Mouse (Mus musculus): ENCODE measurements around the gene Myl4. TPM values are rescaled to one million over a fixed set of nuclear protein-coding genes. Genes with fewer than 3 reads are reported as not detected.
"Not testable (repeated sequence)": the region's sequence is repeated elsewhere in the genome, so short reads cannot be mapped to it uniquely, and the experiment has no call there.

The Myl4 gene
- total RNA-seq, 2 experiments from 2014 or later: 280 to 698 TPM

DNA sequence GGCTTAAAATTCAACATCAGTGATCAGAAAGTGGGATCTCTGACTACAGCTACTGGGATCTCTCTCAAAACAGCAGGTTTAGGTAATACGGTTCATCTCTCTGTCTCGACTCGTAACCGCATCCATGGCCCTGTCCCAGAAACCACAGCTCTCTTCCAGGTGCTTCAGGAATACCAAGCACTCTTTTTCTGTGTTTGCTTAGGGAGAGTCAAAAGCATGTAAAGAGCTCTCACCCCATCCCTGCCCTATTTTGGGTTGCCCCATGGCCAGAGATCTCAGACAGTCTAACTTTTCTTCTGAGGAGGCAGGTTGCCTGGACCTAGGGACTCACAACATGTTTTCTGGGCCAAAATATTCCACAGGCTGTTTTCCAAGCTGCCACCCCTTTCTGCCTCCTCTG is 17.9 kb downstream of the Myl4 start:
- intact Hi-C loops (cut with DNase I): no loop called here

DNA sequence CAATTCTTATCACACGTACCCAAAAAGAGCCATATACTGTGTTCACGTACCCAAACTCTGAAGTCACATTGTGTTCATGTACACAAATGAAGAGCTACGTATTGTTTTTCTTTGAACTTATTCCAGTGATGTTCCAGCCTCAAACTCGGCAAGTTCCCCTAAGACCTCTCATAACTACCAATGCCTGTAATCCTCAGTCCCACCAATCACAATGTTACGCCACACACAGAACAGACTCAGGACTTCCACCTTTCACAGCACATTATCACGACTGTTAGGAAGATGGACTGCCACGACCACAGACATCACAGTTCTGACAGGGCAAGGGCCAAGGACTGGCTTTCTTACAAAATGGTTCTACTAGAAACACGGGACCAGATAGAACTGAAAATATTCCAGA is 20.1 kb downstream of the Myl4 start:
- DNase-seq; intact Hi-C loops (cut with DNase I): not testable (repeated sequence)

More for the DNA sequence above, 17.9 kb downstream of the Myl4 start:
- DNase-seq: no peak

DNA sequence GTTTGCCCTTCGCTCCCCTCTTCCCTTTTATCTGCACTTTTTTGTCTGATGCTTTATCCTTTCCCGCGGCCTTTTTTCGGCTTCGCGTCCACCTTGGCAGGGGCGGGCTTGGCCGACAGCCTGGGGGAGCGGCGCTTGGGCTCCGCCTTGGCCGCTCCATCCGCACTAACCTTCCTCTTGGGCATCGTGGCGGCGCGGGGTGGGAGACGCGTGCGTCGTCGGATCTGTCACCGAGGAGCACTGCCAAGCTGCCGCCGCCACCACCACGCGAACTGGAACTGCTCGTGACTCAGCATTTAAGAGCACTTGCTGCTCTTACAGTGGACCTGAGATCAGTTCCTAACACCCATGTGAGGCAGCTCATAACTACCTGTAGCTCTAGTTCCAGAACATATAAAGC is 20.9 kb downstream of the Myl4 start:
- intact Hi-C loops (cut with DNase I): not testable (repeated sequence)
- peak; percentile 29 to 46 for DNase-seq

DNA sequence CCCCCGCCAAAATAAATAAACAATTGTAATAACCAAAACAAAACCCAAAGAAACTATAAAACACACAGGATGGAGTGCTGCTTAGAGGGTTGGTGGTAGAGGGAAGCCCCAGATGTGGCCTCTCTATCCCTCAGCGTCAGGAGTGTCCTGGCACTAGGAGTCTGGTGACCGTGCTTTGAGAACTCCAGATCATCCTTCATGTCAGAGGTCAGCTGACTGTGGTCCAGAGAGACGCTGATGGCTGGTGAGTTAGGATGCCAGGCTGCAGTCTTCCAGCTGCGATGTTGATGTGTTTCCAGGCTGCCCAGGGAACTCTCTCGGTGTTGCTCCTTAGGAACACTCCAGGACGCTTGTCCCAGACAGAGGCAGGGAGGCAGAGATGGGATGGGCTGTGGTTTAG is 21.6 kb downstream of the Myl4 start:
- no peak for DNase-seq
- intact Hi-C loops (cut with DNase I): no loop called here

DNA sequence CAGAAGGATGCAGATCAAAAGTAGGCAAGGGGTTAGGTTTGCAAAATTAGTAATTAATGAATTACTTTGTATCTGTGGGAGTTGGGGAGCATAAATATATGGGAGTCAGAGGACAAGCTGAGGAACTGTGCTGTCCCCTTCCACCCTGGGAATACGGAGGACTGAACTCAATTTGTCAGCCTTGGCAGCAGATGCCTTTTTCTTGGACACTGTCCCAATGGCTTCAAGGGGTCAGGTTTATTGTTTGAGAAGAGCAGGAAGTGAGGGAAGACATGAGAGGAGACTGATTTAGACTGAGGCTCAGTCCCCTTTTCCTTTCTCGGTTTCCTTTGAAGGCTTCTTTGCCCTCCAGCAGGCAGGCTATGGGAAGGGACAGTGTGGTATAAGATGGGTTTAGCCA is 22.1 kb downstream of the Myl4 start:
- intact Hi-C loops (cut with DNase I): no loop called here
- DNase-seq: peak in 1 of 2 experiments; percentile 28

DNA sequence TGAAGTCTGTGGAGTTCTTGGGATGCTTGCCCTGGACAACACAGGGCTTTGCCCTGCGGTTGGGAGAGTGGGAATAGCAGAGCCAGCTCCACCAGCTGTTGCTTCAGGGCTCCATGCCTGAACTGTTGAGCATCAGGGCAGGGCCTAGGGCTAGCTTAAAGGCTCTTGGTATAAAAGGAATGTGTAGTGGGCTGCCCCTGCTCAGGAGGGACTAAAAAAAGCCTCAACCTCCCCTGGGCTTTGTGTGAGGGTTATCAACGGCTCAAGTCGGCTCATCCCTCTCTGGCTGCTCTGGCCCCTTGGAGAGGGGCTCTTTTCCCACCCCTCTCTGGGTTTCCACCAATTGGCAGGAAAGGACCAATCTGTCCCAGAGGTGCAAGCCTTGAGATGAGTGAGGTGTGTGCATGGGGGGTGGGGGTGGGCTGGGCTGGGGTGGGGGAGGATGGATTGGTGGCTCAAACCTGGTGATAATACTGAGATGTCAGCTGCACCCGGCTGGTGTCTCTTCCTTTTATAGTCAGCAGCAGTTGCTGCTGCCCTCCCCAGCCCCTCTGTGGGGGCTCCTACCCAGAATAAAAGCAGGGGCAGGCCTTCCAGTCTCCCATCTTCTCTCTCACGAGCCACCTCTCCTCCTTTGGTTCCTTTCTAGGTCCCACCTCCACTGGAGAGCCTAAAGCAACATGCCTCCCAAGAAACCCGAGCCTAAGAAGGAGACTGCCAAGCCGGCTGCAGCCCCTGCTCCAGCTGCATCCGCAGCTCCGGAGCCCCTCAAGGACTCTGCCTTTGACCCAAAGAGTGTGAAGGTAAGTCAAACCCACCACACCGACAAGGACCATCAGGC is 26.5 kb downstream of the Myl4 start:
- intact Hi-C loops (cut with DNase I): no loop called here
- no peak for DNase-seq

DNA sequence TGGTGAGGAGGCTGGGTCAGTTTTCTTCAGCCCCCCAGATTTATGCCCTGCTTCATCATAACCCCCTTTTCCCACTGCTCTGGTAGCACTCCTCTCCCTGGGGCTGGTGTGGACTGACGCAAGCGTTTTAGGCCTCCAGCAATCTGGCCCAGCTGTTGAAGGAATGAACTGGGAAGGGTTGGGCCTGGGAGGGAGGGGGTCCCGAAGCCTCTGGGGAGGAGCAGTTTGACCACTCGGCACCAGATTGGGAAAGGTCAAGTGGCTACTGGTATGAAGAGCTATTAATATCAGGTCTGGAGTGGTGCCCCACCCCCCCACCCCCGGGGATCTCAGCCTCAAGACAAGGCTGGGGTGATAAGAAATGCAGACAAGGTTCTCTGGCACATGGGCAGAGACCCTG is 27.6 kb downstream of the Myl4 start:
- intact Hi-C loops (cut with DNase I): no loop called here
- no peak for DNase-seq

DNA sequence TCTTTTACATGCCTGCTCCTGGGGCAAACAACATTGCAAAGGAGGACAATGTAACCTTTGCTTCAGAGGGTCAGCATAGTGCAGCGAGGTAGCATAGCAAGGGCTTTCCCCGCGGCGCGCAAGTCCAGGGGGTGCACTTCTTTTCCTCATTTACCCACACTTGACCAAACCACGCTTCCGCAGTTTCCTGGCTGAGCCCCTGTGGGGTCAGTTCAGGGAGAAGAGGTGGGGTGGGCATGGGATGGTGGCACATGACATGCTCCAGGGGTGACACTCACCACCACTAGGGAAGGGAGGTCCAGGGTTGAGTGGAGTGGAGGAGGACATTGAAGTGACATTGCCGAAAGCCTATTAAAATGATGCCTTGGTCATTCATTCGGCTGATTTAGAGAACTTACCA is 28.6 kb downstream of the Myl4 start:
- DNase-seq: no peak
- intact Hi-C loops (cut with DNase I): no loop called here

DNA sequence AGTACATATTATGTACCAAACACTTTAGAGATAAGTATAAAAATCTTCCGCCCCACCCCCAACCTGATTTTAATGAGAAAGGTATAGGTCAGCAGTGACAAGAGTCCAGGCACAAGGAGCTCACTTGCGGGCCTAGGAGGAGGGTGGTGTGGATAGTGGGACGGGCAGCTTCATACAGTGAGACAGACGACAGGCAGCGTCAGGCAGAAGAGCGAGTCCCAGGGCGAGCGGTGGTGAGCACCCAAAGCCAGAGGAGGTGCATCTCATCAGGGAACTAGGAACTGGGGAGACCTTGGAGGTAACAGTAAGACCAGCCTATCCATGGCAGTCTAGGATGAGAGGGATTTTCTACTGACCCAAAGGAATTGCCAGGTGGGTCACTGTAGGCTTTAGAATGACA is 29.1 kb downstream of the Myl4 start:
- intact Hi-C loops (cut with DNase I): no loop called here
- no peak for DNase-seq

DNA sequence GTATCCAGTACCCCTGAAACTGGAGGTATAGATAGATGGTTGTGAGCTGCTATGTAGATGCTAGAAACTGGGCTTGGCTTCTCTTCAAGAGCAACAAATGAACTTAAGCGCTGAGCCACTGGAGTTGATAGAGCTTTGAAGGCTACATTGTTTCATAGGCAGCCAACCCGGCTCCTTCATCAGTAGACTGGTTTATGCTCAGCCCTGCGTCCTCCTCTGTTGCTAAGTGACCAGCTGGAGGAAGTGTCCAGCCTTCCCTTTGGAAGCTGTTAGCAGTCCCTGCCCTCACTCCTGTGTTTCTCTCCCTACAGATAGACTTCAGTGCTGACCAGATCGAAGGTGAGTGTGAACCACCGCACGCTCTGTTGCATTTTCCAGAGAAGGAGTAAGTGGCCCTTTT is 29.6 kb downstream of the Myl4 start:
- intact Hi-C loops (cut with DNase I): no loop called here
- no peak for DNase-seq

DNA sequence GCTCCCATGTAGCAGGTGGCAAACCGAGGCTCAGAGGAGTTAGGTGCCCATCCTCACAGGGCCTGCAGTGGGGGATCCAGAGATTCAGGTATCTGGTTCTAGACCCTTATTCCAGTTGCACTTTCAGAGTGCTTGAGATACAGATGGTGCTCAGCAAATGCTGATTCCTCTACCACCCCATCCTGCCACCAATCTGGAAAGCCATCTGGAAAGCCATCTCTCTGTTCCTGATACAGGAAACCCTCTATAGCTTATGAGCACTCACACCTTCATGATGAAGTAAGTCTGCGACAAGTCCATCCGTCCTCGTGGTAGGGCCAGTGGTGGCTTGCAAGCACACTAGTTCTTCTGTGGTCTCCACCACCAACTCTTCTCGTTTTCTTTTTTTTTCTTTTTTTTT is 30.1 kb downstream of the Myl4 start:
- intact Hi-C loops (cut with DNase I): no loop called here
- DNase-seq: no peak

DNA sequence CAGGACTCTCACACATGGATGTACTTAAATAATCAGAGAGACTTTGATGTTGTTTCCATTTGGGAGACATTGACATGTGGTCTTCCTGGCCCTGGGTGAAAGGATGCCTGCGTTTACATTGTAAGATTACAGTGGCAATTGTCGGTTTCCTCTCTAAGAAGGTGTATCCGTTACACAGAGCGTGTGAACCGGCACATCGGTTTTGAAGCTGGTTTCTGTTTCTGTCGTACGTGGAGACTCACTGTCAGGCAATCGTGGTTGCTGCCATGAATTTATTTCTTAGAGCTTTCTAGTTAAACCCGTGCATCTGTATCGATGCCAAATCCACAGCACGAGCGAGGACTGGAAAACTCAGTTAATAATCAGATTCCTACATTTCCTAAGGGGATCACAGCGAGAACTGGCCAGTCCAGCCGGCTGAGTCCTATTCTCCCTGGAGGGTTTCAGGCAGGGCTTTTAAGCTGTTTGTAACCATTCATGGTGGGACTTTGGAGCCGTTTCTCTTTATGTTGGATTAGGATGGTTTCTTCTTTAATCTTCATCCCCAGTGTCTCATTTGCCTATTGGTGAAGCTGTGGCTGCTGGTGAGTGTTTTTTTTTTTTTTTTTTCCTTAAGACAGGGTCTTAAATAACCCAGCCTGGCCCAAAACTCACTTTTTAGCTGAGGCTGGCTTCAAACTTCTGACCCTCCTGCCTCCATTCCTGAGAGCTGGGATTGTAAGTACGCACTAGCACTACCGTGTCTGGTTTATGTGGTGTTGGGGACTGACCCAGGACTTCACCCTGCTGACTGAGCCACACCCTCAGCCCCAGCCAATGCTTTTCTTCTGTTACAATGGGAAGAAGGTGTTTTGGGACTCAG is 31.2 kb downstream of the Myl4 start:
- no peak for DNase-seq
- intact Hi-C loops (cut with DNase I): no loop called here

DNA sequence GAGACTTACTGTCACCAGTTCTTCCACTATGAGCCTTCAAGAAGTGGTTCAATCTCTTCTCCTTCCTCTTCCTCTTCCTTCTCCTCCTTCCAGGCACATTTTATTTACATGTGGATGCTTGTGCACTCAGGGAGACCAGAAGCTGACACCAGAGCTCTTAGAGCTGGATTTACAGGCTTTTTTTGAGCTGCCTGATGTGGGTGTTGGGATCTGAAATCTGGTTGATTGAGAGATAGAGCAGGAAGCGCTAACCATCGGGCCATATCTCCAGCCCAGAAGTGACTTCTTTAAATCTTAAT is 31.8 kb downstream of the Myl4 start:
- intact Hi-C loops (cut with DNase I): no loop called here
- no peak for DNase-seq

DNA sequence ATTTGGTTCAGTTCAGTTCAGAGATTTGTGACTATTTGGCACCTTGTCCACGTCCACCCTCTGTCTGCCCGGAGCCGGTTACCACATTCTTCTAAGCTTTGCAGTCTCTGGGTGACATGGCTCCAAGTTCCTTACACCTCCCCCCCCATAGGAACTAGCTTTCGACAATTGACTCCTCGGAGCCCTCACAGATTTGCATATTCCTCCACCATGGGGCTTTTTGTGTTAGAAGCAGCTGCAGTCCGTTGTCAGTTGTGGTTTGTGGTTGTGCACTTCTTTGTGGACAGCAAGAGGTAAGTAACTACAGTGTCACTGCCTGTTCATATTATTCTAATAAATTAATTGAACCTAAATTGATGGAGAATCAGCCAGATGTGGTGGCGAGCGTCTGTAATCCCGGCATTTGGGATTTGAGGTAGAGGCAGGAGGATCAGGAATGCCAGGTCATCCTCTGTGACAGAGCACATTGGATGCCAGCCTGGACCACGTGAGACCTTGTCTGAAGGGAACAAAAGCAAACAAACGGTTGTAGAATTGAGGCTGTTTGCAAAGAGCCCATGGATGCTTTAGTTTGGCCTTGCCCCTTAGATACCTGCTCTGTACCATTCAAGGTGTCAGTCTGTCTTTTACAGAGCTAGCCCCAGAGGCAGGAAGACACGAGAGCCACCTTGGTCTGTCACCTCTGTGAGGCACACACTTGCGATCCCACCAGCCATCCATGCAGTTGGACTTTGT is 32.3 kb downstream of the Myl4 start:
- no peak for DNase-seq
- intact Hi-C loops (cut with DNase I): no loop called here

DNA sequence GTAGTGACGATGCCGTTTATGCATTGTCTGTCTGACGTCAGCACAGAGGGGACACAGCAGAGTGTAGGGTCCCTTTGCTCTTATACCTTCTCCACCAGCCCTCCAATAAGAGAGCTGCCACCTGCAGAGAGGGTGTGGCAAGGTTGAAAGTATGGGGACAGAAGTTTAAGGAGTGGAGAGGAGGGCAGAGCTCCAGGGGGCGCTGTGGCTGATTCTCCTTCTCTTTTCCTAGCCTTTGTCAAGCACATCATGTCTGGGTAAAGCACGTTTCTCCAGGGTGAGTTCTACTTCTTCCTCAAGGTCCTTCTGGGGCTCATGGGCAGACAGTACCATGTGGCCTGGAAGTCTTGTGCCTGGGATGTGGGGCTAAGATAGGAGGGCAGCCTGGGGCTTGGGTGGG is 35.0 kb downstream of the Myl4 start:
- no peak for DNase-seq
- intact Hi-C loops (cut with DNase I): no loop called here

DNA sequence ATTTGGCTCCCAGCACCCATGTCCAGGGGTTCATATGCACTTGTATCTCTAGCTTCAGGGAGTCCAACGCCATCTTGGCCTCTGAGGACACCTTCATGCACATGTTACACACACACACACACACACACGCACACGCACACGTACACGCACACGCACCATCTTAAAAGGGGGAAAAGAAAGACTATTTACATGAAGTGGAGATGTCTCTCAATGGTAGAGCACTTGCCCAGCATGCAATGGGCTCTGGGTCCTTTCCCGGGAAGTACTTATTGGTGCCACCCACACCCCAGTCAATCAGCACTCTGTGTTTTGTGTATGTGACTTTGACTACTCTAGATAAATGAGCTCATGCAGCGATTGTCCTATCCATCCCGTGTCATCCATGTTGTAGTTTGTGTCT is 37.4 kb downstream of the Myl4 start:
- no peak for DNase-seq
- intact Hi-C loops (cut with DNase I): no loop called here

DNA sequence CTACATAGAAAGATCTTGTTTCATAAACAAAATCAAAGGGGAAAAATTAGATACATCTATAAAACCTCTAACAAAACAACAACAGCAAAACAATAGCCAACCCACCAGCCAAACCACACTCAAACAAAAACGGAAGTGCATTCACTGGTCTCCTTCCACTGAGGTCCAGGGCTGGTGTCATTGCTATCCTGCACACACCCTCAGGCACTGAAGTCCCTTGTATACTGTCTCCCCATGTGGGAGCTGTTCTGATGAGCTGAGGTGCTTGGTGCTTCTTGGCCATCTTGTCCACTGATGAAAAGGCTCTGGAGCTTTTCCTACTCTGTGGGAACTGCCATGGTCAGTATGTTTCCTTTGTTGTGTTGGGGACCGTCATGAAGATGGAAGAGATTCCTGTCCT is 38.0 kb downstream of the Myl4 start:
- no peak for DNase-seq
- intact Hi-C loops (cut with DNase I): no loop called here

DNA sequence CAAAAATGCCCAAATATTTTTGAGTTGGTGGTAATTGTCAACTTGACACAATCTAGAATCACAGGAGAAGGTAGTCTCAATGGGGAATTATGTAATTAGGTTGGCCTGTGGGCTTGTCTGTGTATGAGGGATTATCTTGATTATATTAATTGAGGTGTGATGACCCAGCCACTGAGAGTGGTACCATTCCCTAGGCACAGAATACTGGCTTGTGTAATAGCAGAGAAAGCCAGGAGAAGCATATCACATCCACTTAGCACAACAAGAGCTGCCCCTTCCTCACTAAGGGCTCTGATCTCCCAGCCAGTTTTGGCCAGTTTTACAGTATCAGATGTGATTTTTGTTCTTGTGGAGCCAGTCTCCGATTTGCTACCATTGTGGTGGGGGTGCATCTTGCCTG is 39.1 kb downstream of the Myl4 start:
- DNase-seq: no peak
- intact Hi-C loops (cut with DNase I): no loop called here

DNA sequence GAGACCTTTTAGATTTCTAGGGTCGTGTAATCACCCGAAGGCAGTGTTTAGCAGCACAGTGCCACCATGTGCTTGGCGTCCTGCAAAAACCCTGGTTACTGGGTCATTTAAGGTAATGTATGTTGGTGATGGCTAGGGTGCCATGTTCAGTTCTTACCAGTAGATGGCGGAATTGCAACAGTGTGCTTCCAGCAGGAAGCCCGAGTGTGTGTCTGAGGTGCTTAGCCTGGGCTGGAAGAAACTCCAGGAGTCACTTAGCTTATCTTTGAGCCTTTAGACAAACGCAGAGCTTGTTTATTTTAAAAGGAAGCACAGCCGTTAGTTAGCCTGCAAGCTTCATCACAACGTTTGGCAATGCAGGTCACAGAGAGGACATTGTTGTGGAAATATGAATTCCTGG is 39.7 kb downstream of the Myl4 start:
- intact Hi-C loops (cut with DNase I): loop anchor here (5.0 to 10.0 kb wide), 3 partner anchors 177 to 532 kb away; no protein-coding TSS in a partner anchor
- DNase-seq: peak; percentile 73 to 85

DNA sequence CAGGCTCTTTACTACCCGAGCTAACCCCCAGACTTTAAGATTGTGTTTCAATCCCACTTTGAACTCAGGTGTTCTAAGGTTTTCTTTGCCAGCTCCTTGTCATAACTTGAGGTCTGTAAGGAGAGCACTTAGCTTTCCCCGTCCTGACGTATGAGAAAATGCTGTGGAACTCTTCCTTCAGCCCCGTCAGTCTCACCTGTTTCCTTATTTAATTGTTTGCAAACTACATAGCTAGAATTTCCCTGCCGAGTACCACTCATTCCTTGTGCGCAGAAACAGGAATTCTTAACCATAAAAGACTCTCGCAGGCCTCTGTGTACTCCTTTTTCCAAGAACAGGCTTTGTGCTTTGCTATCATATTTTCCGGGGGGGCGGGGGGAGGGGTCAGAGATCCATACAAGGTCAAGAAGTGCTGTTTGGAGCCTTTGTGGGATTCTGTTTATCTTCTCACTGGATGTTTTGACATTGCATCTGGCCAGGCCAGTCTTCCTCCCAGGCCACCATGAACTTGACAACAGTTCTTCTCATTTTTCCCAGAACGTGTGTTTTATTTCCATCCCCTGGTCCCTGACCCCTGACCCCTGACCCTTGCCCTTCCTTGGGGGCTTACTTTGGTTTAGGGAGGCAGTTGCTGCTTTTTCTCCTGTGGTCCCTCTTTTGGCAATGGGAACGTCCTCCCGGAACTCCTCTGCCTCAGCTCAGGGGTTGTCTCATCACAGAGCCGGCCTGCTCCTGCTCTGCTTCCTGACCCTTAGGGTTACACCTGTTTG is 41.8 kb downstream of the Myl4 start:
- intact Hi-C loops (cut with DNase I): loop anchor here (5.0 to 10.0 kb wide), 3 partner anchors 175 to 530 kb away; no protein-coding TSS in a partner anchor
- DNase-seq: no peak

Data from heart, postnatal 14 days (tissue).